In genomic region chr6:39104631-39105030, GRCm38 (mm10) we compare ENCODE assay signal across 16 mouse cellular contexts.
"Had no signal": no experiment of that assay in that cellular context is flagged by ENCODE, and none has a peak within 500 bp of the region (broad histone marks: within the 10 kb centered on the region; RNA-seq: fewer than 3 reads in every experiment).

No protein-coding gene starts in this region.

- H3K9me3 ChIP-seq: neural tube, embryonic 12.5 days; neural tube, embryonic 13.5 days; neural tube, embryonic 15.5 days; stomach, embryonic 15.5 days had no signal

- DNase-seq: retina, postnatal 1 day; right cerebral cortex, adult 18-20 months; right cerebral cortex, postnatal 14 days; right cerebral cortex, postnatal 25 days; right cerebral cortex, postnatal 4 days; spleen, adult 18-20 months; thymus, adult 18-20 months; thymus, adult 2 months; thymus, postnatal 14 days; thymus, postnatal 25 days; thymus, postnatal 36 days; thymus, postnatal 4 days had no signal

- H3K4me1 ChIP-seq: neural tube, embryonic 12.5 days; neural tube, embryonic 13.5 days; neural tube, embryonic 15.5 days; stomach, embryonic 15.5 days had no signal

- H3K4me3 ChIP-seq: neural tube, embryonic 12.5 days; neural tube, embryonic 13.5 days; neural tube, embryonic 15.5 days; stomach, embryonic 15.5 days had no signal

- H3K4me2 ChIP-seq: neural tube, embryonic 12.5 days; neural tube, embryonic 13.5 days; neural tube, embryonic 15.5 days; stomach, embryonic 15.5 days had no signal

- H3K9ac ChIP-seq: neural tube, embryonic 12.5 days; neural tube, embryonic 13.5 days; neural tube, embryonic 15.5 days; stomach, embryonic 15.5 days had no signal

- H3K27me3 ChIP-seq: neural tube, embryonic 12.5 days; neural tube, embryonic 13.5 days; neural tube, embryonic 15.5 days; stomach, embryonic 15.5 days had no signal

- H3K27ac ChIP-seq: neural tube, embryonic 12.5 days; neural tube, embryonic 13.5 days; neural tube, embryonic 15.5 days; stomach, embryonic 15.5 days had no signal

- H3K36me3 ChIP-seq: neural tube, embryonic 12.5 days; neural tube, embryonic 13.5 days; neural tube, embryonic 15.5 days; stomach, embryonic 15.5 days had no signal
